Mouse (Mus musculus) retina, postnatal 1 day (tissue): ENCODE measurements around the gene Parp6.
A peak's percentile ranks its signal among the peaks of the same experiment; 100 is the strongest.

Source experiments
- DNase-seq: peaks from one replicate; pipeline ENCODE4 v3.0.0-alpha.2; 2012

Parp6 gene

GRCm38 (mm10) chr9:59687416-59688046 is 70.4 kb downstream of the Parp6 start:
- peak; percentile 34 for DNase-seq

DNA sequence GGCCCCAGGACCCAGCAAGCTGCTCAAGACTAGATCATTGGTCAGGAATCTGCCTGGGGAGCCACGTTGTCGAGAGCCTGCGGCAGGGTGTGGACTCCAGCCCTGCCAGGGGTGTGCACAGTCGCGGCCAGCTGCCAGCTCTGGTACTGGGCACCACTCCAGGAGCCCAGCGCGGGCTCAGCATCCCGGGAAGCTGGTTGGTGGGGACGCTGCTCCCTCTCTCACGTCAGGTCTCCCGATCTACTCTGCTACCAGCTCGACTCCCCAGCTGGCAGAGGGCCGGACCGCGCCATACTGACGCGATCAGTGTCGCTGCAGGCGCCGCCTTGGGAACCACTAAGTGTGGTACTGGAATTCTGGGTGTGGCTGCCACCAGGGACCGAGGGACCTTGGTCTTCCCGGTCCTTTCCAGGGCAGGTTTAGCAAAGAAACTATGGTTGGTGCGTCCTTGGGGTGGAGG is 74.6 kb downstream of the Parp6 start:
- peak; percentile 90 for DNase-seq

- peak; percentile 50 for DNase-seq
Measured at GRCm38 (mm10) chr9:59692145-59692544, 75.1 kb downstream of the Parp6 start.

GRCm38 (mm10) chr9:59694571-59695450 is 77.7 kb downstream of the Parp6 start:
- DNase-seq, result no peak

DNA sequence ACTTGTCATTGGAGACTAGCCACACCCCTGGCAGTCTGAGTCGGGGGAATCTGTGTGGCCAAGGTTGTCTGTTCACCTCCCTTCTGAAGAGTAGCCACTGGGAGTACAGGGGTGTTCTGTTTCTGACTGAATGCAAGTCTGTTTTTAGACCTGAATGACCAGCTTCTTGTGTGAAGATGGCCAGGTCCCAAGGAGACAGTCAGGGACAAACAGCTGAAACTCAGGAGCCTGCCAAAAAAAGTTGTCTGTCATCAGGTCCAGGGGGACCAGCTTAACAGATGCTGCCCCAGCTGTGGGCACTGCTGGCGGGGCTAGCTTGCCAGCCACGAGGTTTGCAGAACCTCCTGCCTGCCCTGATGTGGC is 78.3 kb downstream of the Parp6 start:
- DNase-seq, result no peak

DNA sequence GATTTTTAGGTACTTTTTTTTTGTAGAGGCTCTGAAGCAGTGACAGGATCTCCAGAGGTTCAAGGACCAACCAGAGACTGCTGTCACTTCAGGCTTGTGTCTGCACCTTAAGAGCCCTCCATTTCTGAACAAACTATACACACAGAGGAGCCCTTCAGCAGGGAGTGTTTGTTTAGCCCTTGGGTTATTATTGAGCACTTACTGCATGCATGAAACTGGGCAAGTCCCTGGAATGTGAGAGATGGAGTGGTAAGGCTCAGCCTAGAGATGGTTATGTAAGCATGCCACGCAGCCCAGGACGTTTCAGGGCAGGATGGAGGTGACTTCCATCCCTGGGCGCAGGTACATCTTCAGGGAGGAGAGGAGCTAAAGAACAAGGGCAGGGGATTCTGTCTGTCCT is 79.3 kb downstream of the Parp6 start:
- no peak for DNase-seq
